Mouse (Mus musculus): ENCODE measurements around the gene Tsc2.

The Tsc2 gene

GRCm38 (mm10) chr17:24646381-24646780 lies 14.0 kb upstream of the Tsc2 start:
- DNase-seq: no peak

- no peak for DNase-seq
Measured at GRCm38 (mm10) chr17:24645916-24646315, 13.5 kb upstream of the Tsc2 start.

GRCm38 (mm10) chr17:24644875-24645721 lies 12.7 kb upstream of the Tsc2 start:
- DNase-seq: no peak

- no peak for DNase-seq
Measured at GRCm38 (mm10) chr17:24644030-24644715, 11.7 kb upstream of the Tsc2 start.

- DNase-seq: no peak
Measured at GRCm38 (mm10) chr17:24642791-24643343, 10.4 kb upstream of the Tsc2 start.

- no peak for DNase-seq
Measured at GRCm38 (mm10) chr17:24641944-24642343, 9.5 kb upstream of the Tsc2 start.

- no peak for DNase-seq
Measured at GRCm38 (mm10) chr17:24640581-24640980, 8.2 kb upstream of the Tsc2 start.

- no peak for DNase-seq
Measured at GRCm38 (mm10) chr17:24640119-24640518, 7.7 kb upstream of the Tsc2 start.

- no peak for DNase-seq
Measured at GRCm38 (mm10) chr17:24639571-24639988, 7.2 kb upstream of the Tsc2 start.

- DNase-seq: no peak
Measured at GRCm38 (mm10) chr17:24638840-24639239, 6.4 kb upstream of the Tsc2 start.

- DNase-seq: no peak
Measured at GRCm38 (mm10) chr17:24638214-24638613, 5.8 kb upstream of the Tsc2 start.

- no peak for DNase-seq
Measured at GRCm38 (mm10) chr17:24636781-24637481, 4.5 kb upstream of the Tsc2 start.

GRCm38 (mm10) chr17:24635694-24636093 lies 3.3 kb upstream of the Tsc2 start:
- DNase-seq: no peak

GRCm38 (mm10) chr17:24635024-24635423 lies 2.6 kb upstream of the Tsc2 start:
- no peak for DNase-seq

- DNase-seq: no peak
Measured at GRCm38 (mm10) chr17:24633831-24634230, 1.4 kb upstream of the Tsc2 start.

- DNase-seq: no peak
Measured at GRCm38 (mm10) chr17:24632813-24633449, 501 bp upstream of the Tsc2 start.

- no peak for DNase-seq
Measured at GRCm38 (mm10) chr17:24630072-24630471, 2.4 kb downstream of the Tsc2 start.

- peak; percentile 75 for DNase-seq
Measured at GRCm38 (mm10) chr17:24628646-24629045, 3.8 kb downstream of the Tsc2 start.

- DNase-seq: no peak
Measured at GRCm38 (mm10) chr17:24625472-24625871, 7.0 kb downstream of the Tsc2 start.

GRCm38 (mm10) chr17:24617561-24618194 lies 14.8 kb downstream of the Tsc2 start:
- no peak for DNase-seq

GRCm38 (mm10) chr17:24610711-24611110 lies 21.7 kb downstream of the Tsc2 start:
- DNase-seq: no peak

GRCm38 (mm10) chr17:24608874-24609273 lies 23.6 kb downstream of the Tsc2 start:
- no peak for DNase-seq
